Mouse (Mus musculus) common myeloid progenitor, adult 5-6 weeks (primary cell): ENCODE measurements at regions not wholly inside any gene's neighbourhood (a gene's known extent, or its start where the extent isn't known, plus 50 kb on each side); places are given as distances from the start of the nearest gene placed in this dataset.

Source experiments
- ATAC-seq: replicated peaks from 2 replicates; pipeline ENCODE4 v1.8.0; 2016; ENCODE audit warnings: low read depth, mild to moderate bottlenecking, moderate TSS enrichment, inconsistent platforms; ENCODE audit not compliant: poor library complexity, severe bottlenecking

DNA sequence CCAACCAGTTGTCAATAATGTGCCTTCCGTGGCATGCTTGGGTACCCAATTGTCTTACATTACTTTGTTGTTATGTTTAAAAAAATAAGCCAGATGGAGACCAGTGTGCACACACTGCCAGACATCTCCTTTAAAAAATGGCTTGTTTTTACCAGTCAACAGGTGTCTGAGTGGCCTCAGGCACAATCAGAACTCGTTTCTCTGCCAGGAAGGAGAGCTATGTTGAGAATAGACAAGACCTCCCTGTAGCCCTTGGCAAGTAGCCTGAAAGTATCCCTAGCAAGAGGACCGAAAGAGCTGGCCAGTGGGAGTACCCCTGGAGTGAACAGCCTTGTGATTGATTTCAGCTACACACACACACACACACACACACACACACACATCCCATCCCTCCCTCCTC is 74.8 kb upstream of the Ptprt start:
- ATAC-seq = no peak

- ATAC-seq = no peak
Observed at GRCm38 (mm10) chr2:162734286-162734685, 73.3 kb upstream of the Ptprt start.

GRCm38 (mm10) chr2:162720016-162720415 is 59.1 kb upstream of the Ptprt start:
- ATAC-seq = no peak

GRCm38 (mm10) chr2:162718466-162718865 is 57.5 kb upstream of the Ptprt start:
- ATAC-seq = no peak

DNA sequence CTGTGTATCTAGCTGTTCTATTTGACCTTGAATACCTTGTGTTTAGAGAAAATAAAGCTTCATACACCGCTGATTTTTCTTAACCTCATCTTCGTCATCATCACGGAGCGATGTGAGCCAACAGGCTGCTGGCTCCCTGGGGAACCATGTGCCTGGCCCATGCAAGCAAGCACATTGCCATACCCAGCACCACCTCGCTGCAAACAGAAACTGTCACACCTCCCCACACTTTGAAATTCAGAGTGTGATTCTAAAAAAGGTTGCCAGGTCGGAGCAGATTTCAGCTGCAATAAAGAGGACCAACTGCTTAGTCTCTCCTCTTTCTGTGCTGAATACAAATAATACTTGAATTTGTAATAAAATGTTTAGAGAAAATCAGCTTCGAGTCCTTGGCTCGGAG is 54.0 kb upstream of the Ptprt start:
- no peak for ATAC-seq

GRCm38 (mm10) chr2:162712972-162713371 is 52.0 kb upstream of the Ptprt start:
- ATAC-seq = no peak

DNA sequence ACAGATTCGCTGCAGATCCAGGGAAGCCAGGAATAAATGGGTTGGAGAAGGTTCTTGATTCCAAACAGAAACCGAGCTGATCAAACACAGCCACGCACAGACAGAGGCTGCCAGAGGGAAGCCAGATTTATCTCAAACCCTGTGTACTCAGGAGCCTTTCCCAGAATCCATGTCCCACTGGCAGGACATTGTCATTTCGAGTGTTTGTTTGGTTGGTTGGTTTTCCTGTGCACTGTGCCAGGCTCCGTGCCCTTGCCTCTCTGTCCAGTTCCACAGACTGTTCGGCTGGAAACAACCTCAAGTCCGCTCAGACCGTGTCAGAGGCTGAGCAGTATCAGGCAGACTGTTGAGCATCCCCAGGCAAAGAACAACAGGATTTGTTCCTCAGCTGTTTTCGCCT is 51.4 kb upstream of the Ptprt start:
- no peak for ATAC-seq
